Mouse (Mus musculus) hindbrain, embryonic 11.5 days (tissue): ENCODE results near the gene Snapc4. TPM values are rescaled to one million over a fixed set of nuclear protein-coding genes. Genes with fewer than 3 reads are reported as not detected.

ENCODE experiments used
- ATAC-seq: fragments of 200-750 bp; cut with Nextera tagmentation; 2 replicates; pipeline ENCODE4 v1.8.0; 2017; ENCODE audit warnings: mild to moderate bottlenecking, moderate TSS enrichment, moderate library complexity; ENCODE audit not compliant: low FRiP score
- DNase-seq: peaks from one replicate; pipeline ENCODE4 v3.0.0-alpha.2; 2015; ENCODE audit warnings: low spot score
- H3K27ac ChIP-seq: fragments of 300-500 bp; sonication (generic); 2 replicates; pipeline ENCODE4 v1.5.1; 2014; ENCODE audit warnings: mild to moderate bottlenecking, low read depth, low read length
- H3K27me3 ChIP-seq: fragments of 300-500 bp; sonication (generic); 2 replicates; pipeline ENCODE4 v1.6.1; 2014; ENCODE audit warnings: mild to moderate bottlenecking, low read length, moderate library complexity, mixed read lengths; ENCODE audit not compliant: control insufficient read depth, insufficient read depth
- H3K36me3 ChIP-seq: fragments of 300-500 bp; sonication (generic); 2 replicates; pipeline ENCODE4 v1.6.1; 2014; ENCODE audit warnings: mild to moderate bottlenecking, low read length, moderate library complexity, mixed read lengths; ENCODE audit not compliant: control insufficient read depth, insufficient read depth
- H3K4me1 ChIP-seq: fragments of 300-500 bp; sonication (generic); replicated peaks from 2 replicates; pipeline ENCODE4 v1.6.1; 2014; ENCODE audit warnings: low read length, mixed read lengths; ENCODE audit not compliant: control insufficient read depth, insufficient read depth
- H3K4me2 ChIP-seq: fragments of 300-500 bp; sonication (generic); replicated peaks from 2 replicates; pipeline ENCODE4 v1.6.1; 2014; ENCODE audit warnings: mild to moderate bottlenecking, low read depth, low read length
- H3K4me3 ChIP-seq: fragments of 300-500 bp; sonication (generic); 2 replicates; pipeline ENCODE4 v1.5.1; 2014; ENCODE audit warnings: low read depth, low read length
- H3K9ac ChIP-seq: fragments of 300-500 bp; sonication (generic); 2 replicates; pipeline ENCODE4 v1.6.1; 2014; ENCODE audit warnings: low read depth, low read length
- H3K9me3 ChIP-seq: fragments of 300-500 bp; sonication (generic); 2 replicates; pipeline ENCODE4 v1.6.1; 2016; ENCODE audit warnings: low read length; ENCODE audit not compliant: control insufficient read depth
- WGBS: fragments of 180-500 bp; shearing (Covaris S2); extraction: QIAGEN DNeasy Blood & Tissue Kit; methylation state at CpG from one replicate; pipeline ENCODE4 v1.1.7; 2014; 5-methylcytosine and 5-hydroxymethylcytosine counted together
- polyA plus RNA-seq: library from polyadenylated mRNA; unstranded; fragments of >200 nt; fragmentation: Nextera tagmentation; extraction: Ambion mirVana; gene quantifications from 2 replicates; pipeline ENCODE4 v1.2.1, GENCODE M21; 2014

Snapc4 gene
- polyA plus RNA-seq, 1 experiment from 2014 or later, result 22.1 TPM

DNA sequence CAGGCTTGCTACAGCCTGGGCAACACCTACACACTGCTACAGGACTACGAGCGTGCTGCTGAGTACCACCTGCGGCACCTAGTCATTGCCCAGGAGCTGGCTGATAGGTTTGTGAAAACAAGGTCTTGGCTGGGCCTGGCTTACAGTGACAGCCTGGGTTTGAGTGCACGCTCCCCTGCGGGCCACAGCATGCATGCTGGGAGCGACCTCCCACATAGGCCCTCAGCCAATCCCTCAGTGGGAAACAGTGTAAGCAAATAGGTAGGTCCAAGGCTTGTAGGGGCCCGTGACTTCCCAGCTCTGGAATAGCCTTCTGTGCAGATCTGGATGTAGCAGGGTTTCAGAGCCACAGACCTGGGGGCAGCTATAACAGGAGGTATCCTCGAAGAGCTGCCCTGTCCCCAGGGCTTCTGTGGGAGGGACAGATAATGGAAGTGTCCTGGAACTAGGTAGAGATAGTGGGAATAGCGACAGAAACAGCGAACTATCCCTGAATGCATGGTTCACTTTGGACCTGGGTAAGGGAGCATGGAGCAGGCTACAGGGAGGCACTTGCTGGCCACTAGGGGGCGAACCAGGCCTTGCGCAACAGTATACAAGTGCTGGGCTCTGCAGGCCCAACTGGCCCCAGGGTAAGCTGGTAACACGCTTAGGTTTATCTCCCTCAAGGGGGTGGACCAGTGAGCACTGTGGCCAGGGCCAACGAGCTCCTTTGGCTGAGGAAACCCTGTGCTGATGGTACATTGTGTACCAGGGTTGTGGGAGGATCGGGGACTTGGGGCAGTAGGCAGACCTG lies 54.9 kb downstream of the Snapc4 start:
- peak; percentile 73 for ATAC-seq
- Histone ChIP-seq H3K9me3 (no peaks in the 10 kb centered on the region), H3K4me1 (no peaks in the 10 kb centered on the region), H3K4me2 (no peak overlapping the region), H3K4me3 (no peak overlapping the region), H3K27ac (no peak overlapping the region), H3K27me3 (no peaks in the 10 kb centered on the region), H3K36me3 (peaks cover 7% of the 10 kb centered on the region; the same call in 1 of the 2 replicates), H3K9ac (no peak overlapping the region)
- peak; percentile 78 for DNase-seq
- WGBS, result 69% methylated on average over 15 of the region's 15 CpGs

DNA sequence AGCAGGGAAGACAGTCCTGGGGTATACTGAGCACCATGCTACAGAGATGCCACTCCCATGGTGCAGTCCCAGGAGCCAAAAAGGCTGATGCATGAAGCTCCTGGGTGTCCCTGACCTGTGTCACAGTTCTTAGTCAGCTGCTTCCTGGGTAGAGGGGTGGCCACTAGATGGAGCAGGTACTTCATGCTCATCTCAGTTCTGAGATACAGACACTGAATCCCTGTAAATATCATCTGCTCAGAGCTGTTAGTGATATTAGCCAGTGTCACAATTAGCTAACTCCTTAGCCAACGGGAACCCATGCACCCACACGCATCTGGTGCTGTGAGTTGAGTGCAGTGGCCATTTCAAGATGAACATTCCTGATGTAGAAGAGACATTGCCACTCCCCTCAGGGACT lies 55.5 kb downstream of the Snapc4 start:
- no peak overlapping the region for H3K9ac ChIP-seq
- H3K4me2 ChIP-seq, result no peak overlapping the region
- DNase-seq (no peak), ATAC-seq (no peak)
- peaks cover 7% of the 10 kb centered on the region; the same call in 1 of the 2 replicates for H3K36me3 ChIP-seq
- whole genome bisulfite sequencing, result 92% methylated on average over 2 of the region's 2 CpGs
- H3K27me3 ChIP-seq, result no peaks in the 10 kb centered on the region
- no peak overlapping the region for H3K4me3 ChIP-seq
- no peaks in the 10 kb centered on the region for H3K9me3 ChIP-seq
- no peaks in the 10 kb centered on the region for H3K4me1 ChIP-seq
- no peak overlapping the region for H3K27ac ChIP-seq

DNA sequence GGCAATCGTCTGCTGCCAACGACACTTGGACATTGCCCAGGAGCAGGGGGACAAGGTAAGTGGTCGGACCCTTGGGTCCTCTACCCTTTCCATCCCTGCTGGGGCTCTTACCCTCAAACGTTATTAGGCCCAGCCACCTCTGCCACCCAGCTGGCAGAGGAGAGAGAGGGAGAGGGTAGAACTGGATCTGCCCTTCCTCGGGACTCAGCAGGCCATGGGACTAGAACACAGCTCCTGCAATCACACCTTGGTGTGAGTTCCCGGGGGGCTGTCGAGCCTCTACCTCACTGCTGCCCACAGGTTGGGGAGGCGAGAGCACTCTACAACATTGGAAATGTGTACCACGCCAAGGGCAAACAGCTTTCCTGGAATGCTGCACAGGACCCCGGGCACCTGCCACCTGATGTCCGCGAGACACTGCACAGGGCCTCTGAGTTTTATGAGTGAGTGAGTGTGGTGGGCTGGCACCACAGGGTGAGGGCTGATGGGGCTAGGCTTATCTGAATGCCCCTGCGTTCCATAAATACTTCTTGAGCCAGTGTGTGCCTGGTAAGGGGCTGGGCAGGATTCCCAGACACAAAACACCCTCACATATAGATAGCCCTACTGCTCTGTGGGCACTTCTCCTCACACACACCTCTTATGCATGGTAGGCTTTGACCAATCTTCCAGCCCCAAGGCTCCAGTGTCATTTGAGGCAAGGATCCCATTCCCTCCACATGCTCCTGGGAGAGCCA lies 56.7 kb downstream of the Snapc4 start:
- H3K36me3 ChIP-seq, result peaks cover 7% of the 10 kb centered on the region; the same call in 1 of the 2 replicates
- no peak for ATAC-seq

DNA sequence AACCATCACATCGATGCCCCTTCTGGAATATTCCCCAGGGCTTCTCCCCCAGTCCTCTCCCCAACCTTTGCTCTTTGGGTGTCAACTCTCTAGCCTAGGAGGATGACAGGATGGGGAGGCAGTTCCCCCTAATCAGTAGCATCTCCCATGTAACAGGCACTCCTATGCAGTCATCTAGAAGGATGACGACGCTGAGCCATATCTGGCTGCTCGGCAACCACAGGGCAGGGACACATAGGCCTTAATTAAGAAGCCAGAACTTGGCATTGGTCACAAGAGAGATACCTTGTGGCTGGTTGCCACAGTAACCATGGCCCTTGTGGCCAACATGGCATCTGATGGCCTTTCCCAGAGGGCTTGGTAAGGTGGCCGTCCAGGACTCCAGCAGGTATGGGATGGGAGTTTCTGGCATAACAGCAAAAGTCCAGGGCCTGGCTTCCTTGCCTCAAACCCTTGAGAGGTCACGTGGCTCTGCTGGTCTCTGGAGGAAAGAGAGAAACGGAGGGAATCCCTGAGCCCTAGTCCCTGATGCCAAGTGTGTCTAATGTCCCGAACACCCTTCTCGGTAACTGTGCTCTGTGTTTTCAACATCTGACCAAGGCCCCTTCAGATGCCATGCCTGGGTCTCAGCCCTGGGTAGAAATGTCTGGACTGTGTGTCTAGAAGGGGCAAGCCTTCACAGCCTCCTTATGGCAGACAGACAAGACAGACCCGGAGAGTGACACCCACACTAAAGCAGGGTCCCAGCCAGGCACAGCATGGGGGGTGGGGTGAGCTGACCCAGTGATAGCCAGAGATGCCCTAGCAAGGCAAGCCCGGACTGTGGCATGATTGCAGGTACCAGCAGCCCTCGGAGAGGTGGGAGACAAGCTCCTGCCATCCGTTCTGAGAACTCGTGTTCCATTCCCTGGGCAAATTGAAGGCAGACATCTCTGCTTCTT lies 59.9 kb downstream of the Snapc4 start:
- no peak for DNase-seq
- Histone ChIP-seq H3K27ac (no peak overlapping the region), H3K4me3 (no peak overlapping the region), H3K9me3 (no peaks in the 10 kb centered on the region), H3K27me3 (no peaks in the 10 kb centered on the region), H3K4me2 (no peak overlapping the region), H3K36me3 (no peaks in the 10 kb centered on the region; the same call in 1 of the 2 replicates), H3K4me1 (peaks cover 12% of the 10 kb centered on the region; the same call in 1 of the 2 replicates), H3K9ac (no peak overlapping the region)
- WGBS, result 90% methylated on average over 14 of the region's 14 CpGs
- no peak for ATAC-seq

More for the DNA sequence above, 56.7 kb downstream of the Snapc4 start:
- Histone ChIP-seq H3K4me3 (no peak overlapping the region), H3K27ac (no peak overlapping the region), H3K9ac (no peak overlapping the region), H3K4me2 (no peak overlapping the region), H3K4me1 (no peaks in the 10 kb centered on the region), H3K9me3 (no peaks in the 10 kb centered on the region), H3K27me3 (no peaks in the 10 kb centered on the region)
- DNase-seq, result no peak
- 89% methylated on average over 13 of the region's 13 CpGs for whole genome bisulfite sequencing

DNA sequence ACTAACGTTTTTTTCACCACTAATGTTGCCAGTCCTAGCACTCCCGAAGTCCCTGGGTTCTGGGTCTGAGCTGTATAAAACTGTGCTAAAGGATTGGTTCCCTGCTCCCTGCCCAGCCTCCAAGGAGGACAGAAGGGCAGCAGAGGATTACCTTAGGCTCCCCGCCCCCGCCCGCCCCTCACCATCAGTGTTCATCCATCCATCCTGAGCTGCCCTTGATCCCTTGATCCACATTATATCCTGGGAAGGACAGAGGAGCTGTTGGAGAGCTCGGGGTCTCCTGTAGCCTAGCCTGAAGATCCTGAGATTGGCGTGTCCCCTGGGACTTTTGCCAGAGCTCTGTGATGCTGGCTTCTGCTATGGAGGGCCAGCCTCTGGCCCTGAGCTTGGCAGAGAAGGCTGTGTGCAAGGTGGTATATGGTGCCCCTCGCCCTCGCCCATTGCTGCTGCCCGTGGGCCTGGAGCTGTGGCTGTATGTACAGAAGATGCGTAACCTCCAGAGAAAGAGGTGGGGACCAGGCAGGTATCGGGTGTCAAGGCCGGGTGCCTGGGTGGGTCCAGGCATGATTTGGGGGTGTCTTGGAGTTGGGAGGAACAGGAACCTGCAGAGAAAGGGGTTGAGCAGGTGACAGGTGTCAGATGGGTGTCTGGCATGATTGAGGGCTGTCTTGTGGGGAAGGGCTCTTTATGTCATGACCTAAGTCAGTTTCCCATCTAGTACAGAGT lies 60.8 kb downstream of the Snapc4 start:
- DNase-seq (no peak), ATAC-seq (no peak)
- Histone ChIP-seq H3K4me1 (peaks cover 12% of the 10 kb centered on the region; the same call in 1 of the 2 replicates), H3K36me3 (no peaks in the 10 kb centered on the region; the same call in 1 of the 2 replicates), H3K4me3 (no peak overlapping the region), H3K9ac (no peak overlapping the region), H3K9me3 (no peaks in the 10 kb centered on the region), H3K4me2 (no peak overlapping the region), H3K27me3 (no peaks in the 10 kb centered on the region), H3K27ac (no peak overlapping the region)
- 92% methylated on average over 13 of the region's 13 CpGs for WGBS

DNA sequence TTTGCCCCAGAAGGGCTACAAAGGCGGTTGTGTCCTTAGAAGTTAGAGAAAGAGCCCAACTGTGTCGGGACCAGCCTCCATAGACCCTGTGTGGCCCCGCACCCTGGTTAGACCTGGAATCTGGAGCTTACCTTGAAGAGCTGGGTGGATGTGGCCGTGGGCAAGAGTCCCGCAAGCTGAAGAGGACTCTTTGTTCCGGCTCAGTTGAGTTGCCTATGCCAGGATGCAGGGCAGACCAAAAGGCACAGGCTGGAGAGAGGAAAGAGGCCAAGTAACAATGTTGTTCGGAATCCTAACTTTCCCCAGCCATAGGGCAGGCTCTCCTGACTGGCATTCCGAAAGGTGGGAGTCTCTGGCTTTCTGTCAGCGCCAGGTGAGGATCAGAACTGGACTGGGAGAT lies 61.3 kb downstream of the Snapc4 start:
- DNase-seq, result no peak
- Histone ChIP-seq H3K4me1 (peaks cover 12% of the 10 kb centered on the region; the same call in 1 of the 2 replicates), H3K9me3 (no peaks in the 10 kb centered on the region), H3K36me3 (no peaks in the 10 kb centered on the region; the same call in 1 of the 2 replicates), H3K9ac (no peak overlapping the region), H3K27ac (no peak overlapping the region), H3K27me3 (no peaks in the 10 kb centered on the region), H3K4me3 (no peak overlapping the region), H3K4me2 (no peak overlapping the region)
- WGBS, result 89% methylated on average over 9 of the region's 9 CpGs
- no peak for ATAC-seq

DNA sequence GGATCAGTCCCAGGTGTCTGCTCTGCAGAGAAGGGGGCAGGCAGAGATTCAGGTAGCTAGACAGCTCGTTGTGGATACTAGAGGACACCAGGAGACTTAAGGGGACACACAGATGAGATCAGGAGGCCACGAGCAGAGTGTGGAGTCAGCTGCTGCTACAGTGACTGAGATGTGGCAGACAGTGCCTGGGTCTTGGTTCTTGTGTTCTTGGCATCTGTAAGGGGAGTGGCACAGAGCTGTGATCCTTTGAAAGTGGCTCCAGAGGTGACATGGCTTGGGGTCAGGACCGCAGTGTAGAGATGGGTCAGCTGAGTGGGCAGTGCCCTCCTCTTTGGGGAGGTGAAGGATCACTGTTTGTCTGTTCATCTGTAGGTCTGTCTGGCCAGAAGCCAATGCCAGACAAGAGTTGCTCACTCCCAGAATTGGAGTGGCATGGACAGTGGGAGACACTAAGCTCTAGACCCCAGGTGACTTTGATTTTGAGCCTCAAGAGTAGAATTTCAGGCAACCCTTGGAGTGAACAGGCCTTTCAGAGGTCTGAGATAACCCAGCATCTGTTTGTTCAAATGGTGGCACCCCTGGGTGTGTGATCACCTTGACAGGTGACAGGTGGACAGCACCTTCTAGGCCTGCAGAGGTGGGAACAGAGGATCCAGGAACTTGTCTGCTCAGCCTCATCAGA lies 62.3 kb downstream of the Snapc4 start:
- DNase-seq, result no peak
- H3K4me2 ChIP-seq, result peak overlapping the region; percentile 83
- H3K9me3 ChIP-seq, result no peaks in the 10 kb centered on the region
- no peak overlapping the region for H3K4me3 ChIP-seq
- WGBS, result 92% methylated on average over 3 of the region's 3 CpGs
- H3K27ac ChIP-seq, result no peak overlapping the region
- no peaks in the 10 kb centered on the region for H3K27me3 ChIP-seq
- ATAC-seq, result no peak
- H3K9ac ChIP-seq, result no peak overlapping the region
- no peaks in the 10 kb centered on the region for H3K36me3 ChIP-seq
- H3K4me1 ChIP-seq, result peaks cover 12% of the 10 kb centered on the region; the same call in 1 of the 2 replicates
